Mouse (Mus musculus): ENCODE results near the gene Ssh2.

Ssh2 gene

GRCm38 (mm10) chr11:77406329-77406728 is 190.2 kb downstream of the Ssh2 start:
- no peak for DNase-seq (ENCODE audit: low spot score in 2 of 2)

- peak; percentile 18 to 53 for DNase-seq (ENCODE audit: low spot score in 2 of 2)
These were observed 193.8 kb downstream of the Ssh2 start for GRCm38 (mm10) chr11:77409879-77410278.

GRCm38 (mm10) chr11:77411284-77411683 is 195.2 kb downstream of the Ssh2 start:
- peak; percentile 12 to 19 for DNase-seq (ENCODE audit: low spot score in 2 of 2)

GRCm38 (mm10) chr11:77414141-77414839 is 198.2 kb downstream of the Ssh2 start:
- no peak for DNase-seq (ENCODE audit: low spot score in 2 of 2)

- no peak for DNase-seq (ENCODE audit: low spot score in 2 of 2)
These were observed 200.3 kb downstream of the Ssh2 start for GRCm38 (mm10) chr11:77416212-77417000.

- no peak for DNase-seq (ENCODE audit: low spot score in 2 of 2)
These were observed 201.9 kb downstream of the Ssh2 start for GRCm38 (mm10) chr11:77418021-77418420.

- peak; percentile 19 to 37 for DNase-seq (ENCODE audit: low spot score in 2 of 2)
These were observed 207.2 kb downstream of the Ssh2 start for GRCm38 (mm10) chr11:77423175-77423859.

- DNase-seq (ENCODE audit: low spot score in 2 of 2) = no peak
These were observed 212.4 kb downstream of the Ssh2 start for GRCm38 (mm10) chr11:77428446-77428845.

GRCm38 (mm10) chr11:77437026-77437425 is 220.9 kb downstream of the Ssh2 start:
- no peak for DNase-seq (ENCODE audit: low spot score in 2 of 2)

GRCm38 (mm10) chr11:77440081-77440480 is 224.0 kb downstream of the Ssh2 start:
- no peak for DNase-seq (ENCODE audit: low spot score in 2 of 2)

GRCm38 (mm10) chr11:77441020-77441419 is 224.9 kb downstream of the Ssh2 start:
- no peak for DNase-seq (ENCODE audit: low spot score in 2 of 2)

GRCm38 (mm10) chr11:77442186-77443170 is 226.4 kb downstream of the Ssh2 start:
- DNase-seq (ENCODE audit: low spot score in 2 of 2) = peak in 1 of 2 experiments; percentile 32

- no peak for DNase-seq (ENCODE audit: low spot score in 2 of 2)
These were observed 228.9 kb downstream of the Ssh2 start for GRCm38 (mm10) chr11:77444939-77445338.

GRCm38 (mm10) chr11:77446628-77447041 is 230.5 kb downstream of the Ssh2 start:
- peak; percentile 54 to 71 for DNase-seq (ENCODE audit: low spot score in 2 of 2)

GRCm38 (mm10) chr11:77449224-77449623 is 233.1 kb downstream of the Ssh2 start:
- DNase-seq (ENCODE audit: low spot score in 2 of 2) = no peak

GRCm38 (mm10) chr11:77451670-77452069 is 235.6 kb downstream of the Ssh2 start:
- DNase-seq (ENCODE audit: low spot score in 2 of 2) = no peak

GRCm38 (mm10) chr11:77453388-77453787 is 237.3 kb downstream of the Ssh2 start:
- no peak for DNase-seq (ENCODE audit: low spot score in 2 of 2)

- DNase-seq (ENCODE audit: low spot score in 2 of 2) = no peak
These were observed 239.9 kb downstream of the Ssh2 start for GRCm38 (mm10) chr11:77455770-77456510.

- DNase-seq (ENCODE audit: low spot score in 2 of 2) = no peak
These were observed 240.8 kb downstream of the Ssh2 start for GRCm38 (mm10) chr11:77456866-77457265.

GRCm38 (mm10) chr11:77461856-77462255 is 245.8 kb downstream of the Ssh2 start:
- DNase-seq (ENCODE audit: low spot score in 2 of 2) = no peak

Data from spleen, postnatal 36 days (tissue).